Mouse (Mus musculus): ENCODE measurements around the gene Arhgap22. TPM values are rescaled to one million over a fixed set of nuclear protein-coding genes. Genes with fewer than 3 reads are reported as not detected.
A peak's percentile ranks its signal among the peaks of the same experiment; 100 is the strongest.

The Arhgap22 gene
- polyA plus RNA-seq (2015; fragmentation: Nextera tagmentation; extraction: Ambion mirVana): 3.8 and 4.1 TPM in 2 replicates

- Histone ChIP-seq H3K27ac (no peak within 1 kb of the TSS), H3K4me2 (ENCODE audit: low read length) (no peak within 1 kb of the TSS), H3K4me3 (replicated peaks; ENCODE audit: low read depth, low read length) (no peak within 1 kb of the TSS), H3K36me3 (ENCODE audit: insufficient read depth, low read length) (no peaks in the 10 kb centered on the region), H3K9me3 (replicated peaks; ENCODE audit: low read length) (no peaks in the 10 kb centered on the region), H3K4me1 (replicated peaks; ENCODE audit: insufficient read depth, low read length) (no peaks in the 10 kb centered on the region), H3K27me3 (ENCODE audit: insufficient read depth, low read length) (0 out of 2 replicates have a peak, but pooled peaks cover 5% of the 10 kb centered on the region), H3K9ac (ENCODE audit: low read depth, low read length) (no peak within 1 kb of the TSS)
- peak; percentile 100 for TF ChIP-seq CTCF (IDR thresholded peaks at IDR 0.05; ENCODE audit: low read depth)
- 16% methylated on average over 28 of the region's 28 CpGs for WGBS
- ATAC-seq (replicated peaks; ENCODE audit: low FRiP score, low read depth): peak; percentile 72
- DNase-seq (ENCODE audit: low spot score): peak; percentile 96
Measured at GRCm38 (mm10) chr14:33213823-33214766, at the start of gene Arhgap22. Gene Arhgap22 (plus strand): TSS chr14:33214026.

- TF ChIP-seq CTCF (IDR thresholded peaks at IDR 0.05; ENCODE audit: low read depth): no peak
- no peak overlapping the region for H3K9ac ChIP-seq (ENCODE audit: low read depth, low read length)
- no peak overlapping the region for H3K4me2 ChIP-seq (ENCODE audit: low read length)
- DNase-seq (ENCODE audit: low spot score): no peak
- H3K4me1 ChIP-seq (replicated peaks; ENCODE audit: insufficient read depth, low read length): no peaks in the 10 kb centered on the region
- H3K9me3 ChIP-seq (replicated peaks; ENCODE audit: low read length): no peaks in the 10 kb centered on the region
- no peak overlapping the region for H3K27ac ChIP-seq
- H3K27me3 ChIP-seq (ENCODE audit: insufficient read depth, low read length): no peaks in the 10 kb centered on the region
- H3K4me3 ChIP-seq (replicated peaks; ENCODE audit: low read depth, low read length): no peak overlapping the region
- H3K36me3 ChIP-seq (ENCODE audit: insufficient read depth, low read length): no peaks in the 10 kb centered on the region
- no peak for ATAC-seq (replicated peaks; ENCODE audit: low FRiP score, low read depth)
- WGBS: 86% methylated on average over 4 of the region's 4 CpGs
Measured at GRCm38 (mm10) chr14:33168750-33169149, 45.1 kb upstream of the Arhgap22 start.

GRCm38 (mm10) chr14:33171942-33172341 lies 41.9 kb upstream of the Arhgap22 start:
- 76% methylated on average over 1 of the region's 1 CpGs for WGBS
- Histone ChIP-seq H3K27me3 (ENCODE audit: insufficient read depth, low read length) (no peaks in the 10 kb centered on the region), H3K4me3 (replicated peaks; ENCODE audit: low read depth, low read length) (no peak overlapping the region), H3K4me2 (ENCODE audit: low read length) (no peak overlapping the region), H3K36me3 (ENCODE audit: insufficient read depth, low read length) (no peaks in the 10 kb centered on the region), H3K27ac (no peak overlapping the region), H3K4me1 (replicated peaks; ENCODE audit: insufficient read depth, low read length) (no peaks in the 10 kb centered on the region), H3K9me3 (replicated peaks; ENCODE audit: low read length) (no peaks in the 10 kb centered on the region), H3K9ac (ENCODE audit: low read depth, low read length) (no peak overlapping the region)
- ATAC-seq (replicated peaks; ENCODE audit: low FRiP score, low read depth) (no peak), DNase-seq (ENCODE audit: low spot score) (no peak)
- TF ChIP-seq CTCF (IDR thresholded peaks at IDR 0.05; ENCODE audit: low read depth): no peak

- ATAC-seq (replicated peaks; ENCODE audit: low FRiP score, low read depth): no peak
- Histone ChIP-seq H3K36me3 (ENCODE audit: insufficient read depth, low read length) (no peaks in the 10 kb centered on the region), H3K4me2 (ENCODE audit: low read length) (no peak overlapping the region), H3K27ac (no peak overlapping the region), H3K9ac (ENCODE audit: low read depth, low read length) (no peak overlapping the region), H3K27me3 (ENCODE audit: insufficient read depth, low read length) (no peaks in the 10 kb centered on the region), H3K4me1 (replicated peaks; ENCODE audit: insufficient read depth, low read length) (no peaks in the 10 kb centered on the region), H3K4me3 (replicated peaks; ENCODE audit: low read depth, low read length) (no peak overlapping the region), H3K9me3 (replicated peaks; ENCODE audit: low read length) (no peaks in the 10 kb centered on the region)
- no peak for DNase-seq (ENCODE audit: low spot score)
- no peak for TF ChIP-seq CTCF (IDR thresholded peaks at IDR 0.05; ENCODE audit: low read depth)
- 77% methylated on average over 4 of the region's 4 CpGs for WGBS
Measured at GRCm38 (mm10) chr14:33175059-33175821, 38.6 kb upstream of the Arhgap22 start.

GRCm38 (mm10) chr14:33180102-33180501 lies 33.7 kb upstream of the Arhgap22 start:
- no peaks in the 10 kb centered on the region for H3K27me3 ChIP-seq (ENCODE audit: insufficient read depth, low read length)
- no peak overlapping the region for H3K9ac ChIP-seq (ENCODE audit: low read depth, low read length)
- H3K4me1 ChIP-seq (replicated peaks; ENCODE audit: insufficient read depth, low read length): no peaks in the 10 kb centered on the region
- no peak overlapping the region for H3K4me2 ChIP-seq (ENCODE audit: low read length)
- no peak overlapping the region for H3K27ac ChIP-seq
- TF ChIP-seq CTCF (IDR thresholded peaks at IDR 0.05; ENCODE audit: low read depth): no peak
- H3K4me3 ChIP-seq (replicated peaks; ENCODE audit: low read depth, low read length): no peak overlapping the region
- DNase-seq (ENCODE audit: low spot score): no peak
- H3K36me3 ChIP-seq (ENCODE audit: insufficient read depth, low read length): no peaks in the 10 kb centered on the region
- no peaks in the 10 kb centered on the region for H3K9me3 ChIP-seq (replicated peaks; ENCODE audit: low read length)
- WGBS: 83% methylated on average over 5 of the region's 5 CpGs
- ATAC-seq (replicated peaks; ENCODE audit: low FRiP score, low read depth): no peak

- Histone ChIP-seq H3K4me2 (ENCODE audit: low read length) (no peak within 1 kb of the TSS), H3K9me3 (replicated peaks; ENCODE audit: low read length) (no peaks in the 10 kb centered on the region), H3K9ac (ENCODE audit: low read depth, low read length) (no peak within 1 kb of the TSS), H3K4me1 (replicated peaks; ENCODE audit: insufficient read depth, low read length) (no peaks in the 10 kb centered on the region), H3K36me3 (ENCODE audit: insufficient read depth, low read length) (no peaks in the 10 kb centered on the region), H3K27me3 (ENCODE audit: insufficient read depth, low read length) (no peaks in the 10 kb centered on the region), H3K27ac (no peak within 1 kb of the TSS), H3K4me3 (replicated peaks; ENCODE audit: low read depth, low read length) (no peak within 1 kb of the TSS)
- TF ChIP-seq CTCF (IDR thresholded peaks at IDR 0.05; ENCODE audit: low read depth): no peak
- no peak for DNase-seq (ENCODE audit: low spot score)
- no peak for ATAC-seq (replicated peaks; ENCODE audit: low FRiP score, low read depth)
- WGBS: 76% methylated on average over 11 of the region's 11 CpGs
Measured at GRCm38 (mm10) chr14:33185068-33185800, 28.6 kb upstream of the Arhgap22 start, which contains the start of gene Wdfy4. Gene Wdfy4 (minus strand): TSS chr14:33185508.
